Mouse (Mus musculus): ENCODE results near the gene Sept8. TPM values are rescaled to one million over a fixed set of nuclear protein-coding genes. Genes with fewer than 3 reads are reported as not detected.

Gene Sept8
- polyA plus RNA-seq, 1 experiment from 2014 or later, result 38.1 TPM

DNA sequence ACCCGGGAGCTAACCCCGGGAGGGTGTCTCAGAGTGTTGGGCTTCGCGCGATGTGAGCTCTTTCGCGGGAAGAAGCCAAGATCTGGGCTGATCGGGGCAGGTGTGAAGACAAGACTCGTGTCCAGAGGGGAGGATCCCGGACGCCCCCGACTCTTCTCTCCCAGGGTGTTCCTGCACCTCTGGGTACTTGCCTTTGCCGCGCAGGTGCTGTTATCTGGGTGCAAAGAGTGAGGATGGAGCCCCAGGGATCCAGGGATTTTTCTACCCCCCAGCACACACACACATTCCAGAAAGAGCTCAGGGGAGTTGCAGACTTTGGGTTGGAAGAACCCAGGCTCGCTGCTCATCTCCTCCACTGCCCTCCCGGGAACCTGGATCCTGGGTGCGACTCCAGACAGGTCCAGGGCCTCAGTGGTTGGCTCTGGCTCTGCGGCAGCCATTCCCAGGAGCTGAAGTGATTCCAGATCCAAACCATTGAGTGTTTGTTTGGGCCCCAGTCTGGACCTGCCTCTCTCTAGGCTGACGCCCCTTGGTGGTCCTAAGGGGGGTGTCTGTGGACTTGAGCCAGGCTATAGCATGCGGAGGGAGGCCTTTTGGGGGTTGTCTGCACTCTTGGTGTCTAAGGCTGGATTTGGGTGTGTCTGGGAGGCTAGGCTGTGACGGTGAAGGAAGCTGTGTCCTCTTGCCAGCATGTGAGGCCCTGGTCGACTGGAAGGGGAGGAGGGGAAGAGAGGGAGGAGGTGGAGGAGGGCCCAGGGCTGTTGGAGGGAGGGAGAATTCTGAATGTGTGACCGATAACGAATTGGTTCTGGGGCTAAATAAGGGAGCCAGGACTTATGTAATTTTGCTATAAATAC is 1.3 kb downstream of the Sept8 start:
- peaks cover 58% of the 10 kb centered on the region for H3K4me1 ChIP-seq
- no peaks in the 10 kb centered on the region for H3K36me3 ChIP-seq
- H3K9me3 ChIP-seq, result no peaks in the 10 kb centered on the region
- H3K27ac ChIP-seq, result peak overlapping the region; percentile 90
- H3K4me2 ChIP-seq, result peak overlapping the region; percentile 72
- peak overlapping the region; percentile 88 for H3K9ac ChIP-seq
- H3K4me3 ChIP-seq, result peak overlapping the region; percentile 77
- WGBS, result 1% methylated on average over 24 of the region's 24 CpGs
- H3K27me3 ChIP-seq, result no peaks in the 10 kb centered on the region; the same call in 1 of the 2 replicates
- peak; percentile 18; the same call in 1 of the 2 replicates for ATAC-seq (ENCODE audit: insufficient number of reproducible peaks, insufficient read depth, low FRiP score, low TSS enrichment, low read depth)

DNA sequence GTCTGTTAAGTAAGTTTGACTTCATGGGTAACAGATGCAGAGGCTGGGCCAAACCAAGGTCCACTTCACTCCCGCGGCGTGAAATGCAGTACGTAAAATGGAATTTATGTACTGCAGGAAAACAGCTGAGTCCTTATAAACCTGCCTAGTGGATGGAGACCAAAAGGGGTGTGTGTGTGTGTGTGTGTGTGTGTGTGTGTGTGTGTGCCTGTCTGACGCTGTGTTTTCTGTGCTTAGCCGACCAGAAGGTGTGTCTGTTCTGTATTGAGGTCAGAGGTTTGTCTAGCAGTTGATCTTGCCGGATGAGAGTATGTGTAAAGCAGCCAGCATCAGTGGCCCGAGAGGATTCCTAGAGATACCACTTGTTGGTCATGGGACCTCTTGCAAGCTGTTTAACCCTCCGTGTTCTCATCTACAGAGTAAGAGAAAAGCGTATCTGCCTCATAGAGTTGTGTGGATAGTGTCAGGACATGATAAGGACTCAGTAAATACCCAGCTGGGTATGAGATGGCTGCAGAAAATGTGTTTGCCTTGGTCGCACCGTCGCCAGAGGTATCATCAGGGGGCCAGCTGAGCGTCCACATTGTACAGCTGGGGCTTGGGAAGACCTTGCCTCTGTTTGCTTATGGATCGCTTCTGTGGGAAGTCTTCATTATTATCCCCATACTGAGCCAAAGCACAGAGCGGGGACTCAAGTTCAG is 2.2 kb downstream of the Sept8 start:
- 53% methylated on average over 16 of the region's 16 CpGs for WGBS
- Histone ChIP-seq H3K36me3 (no peaks in the 10 kb centered on the region), H3K4me3 (peak overlapping the region; percentile 77), H3K9me3 (no peaks in the 10 kb centered on the region), H3K27me3 (no peaks in the 10 kb centered on the region; the same call in 1 of the 2 replicates), H3K9ac (peak overlapping the region; percentile 88; the same call in 1 of the 2 replicates), H3K4me1 (peaks cover 62% of the 10 kb centered on the region), H3K4me2 (peak overlapping the region; percentile 72), H3K27ac (peak overlapping the region; percentile 90)
- no peak for ATAC-seq (ENCODE audit: insufficient number of reproducible peaks, insufficient read depth, low FRiP score, low TSS enrichment, low read depth)

GRCm38 (mm10) chr11:53521821-53522131 is 2.7 kb downstream of the Sept8 start:
- peak overlapping the region; percentile 72 for H3K4me2 ChIP-seq
- peaks cover 60% of the 10 kb centered on the region for H3K4me1 ChIP-seq
- H3K27me3 ChIP-seq, result no peaks in the 10 kb centered on the region; the same call in 1 of the 2 replicates
- peak overlapping the region; percentile 77 for H3K4me3 ChIP-seq
- 87% methylated on average over 7 of the region's 7 CpGs for WGBS
- H3K9me3 ChIP-seq, result no peaks in the 10 kb centered on the region
- peak overlapping the region; percentile 88; the same call in 1 of the 2 replicates for H3K9ac ChIP-seq
- no peaks in the 10 kb centered on the region for H3K36me3 ChIP-seq
- no peak for ATAC-seq (ENCODE audit: insufficient number of reproducible peaks, insufficient read depth, low FRiP score, low TSS enrichment, low read depth)
- no peak overlapping the region for H3K27ac ChIP-seq

GRCm38 (mm10) chr11:53522362-53522761 is 3.3 kb downstream of the Sept8 start:
- Histone ChIP-seq H3K4me1 (peaks cover 59% of the 10 kb centered on the region), H3K27me3 (no peaks in the 10 kb centered on the region; the same call in 1 of the 2 replicates), H3K9ac (no peak overlapping the region), H3K4me3 (no peak overlapping the region), H3K4me2 (no peak overlapping the region), H3K9me3 (no peaks in the 10 kb centered on the region), H3K36me3 (no peaks in the 10 kb centered on the region), H3K27ac (no peak overlapping the region)
- WGBS, result 93% methylated on average over 3 of the region's 3 CpGs
- ATAC-seq (ENCODE audit: insufficient number of reproducible peaks, insufficient read depth, low FRiP score, low TSS enrichment, low read depth), result no peak

DNA sequence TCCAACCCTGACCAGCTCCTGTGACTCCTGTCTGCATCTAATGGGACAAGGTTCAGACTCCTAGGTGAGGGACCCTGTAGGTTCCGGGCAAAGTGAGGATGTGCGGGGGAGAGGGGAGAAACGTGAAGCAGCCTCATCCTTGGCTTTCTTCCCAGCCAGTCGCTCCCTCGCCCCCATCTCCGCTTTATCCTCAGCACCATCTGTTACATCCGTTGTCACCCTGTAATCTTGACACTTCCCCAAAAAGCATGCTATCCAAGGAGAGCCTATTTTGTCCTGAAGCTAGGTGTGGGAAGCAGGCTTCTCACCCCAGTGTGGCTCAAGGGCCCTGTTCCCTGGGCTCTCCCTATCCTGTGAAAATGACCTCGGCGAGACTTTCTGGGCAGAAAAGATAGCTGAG is 3.9 kb downstream of the Sept8 start:
- H3K27me3 ChIP-seq, result no peaks in the 10 kb centered on the region; the same call in 1 of the 2 replicates
- 62% methylated on average over 9 of the region's 9 CpGs for whole genome bisulfite sequencing
- no peak overlapping the region for H3K9ac ChIP-seq
- H3K27ac ChIP-seq, result no peak overlapping the region
- peaks cover 59% of the 10 kb centered on the region for H3K4me1 ChIP-seq
- ATAC-seq (ENCODE audit: insufficient number of reproducible peaks, insufficient read depth, low FRiP score, low TSS enrichment, low read depth), result no peak
- no peaks in the 10 kb centered on the region for H3K36me3 ChIP-seq
- no peak overlapping the region for H3K4me2 ChIP-seq
- H3K4me3 ChIP-seq, result no peak overlapping the region
- no peaks in the 10 kb centered on the region for H3K9me3 ChIP-seq

GRCm38 (mm10) chr11:53523545-53524405 is 4.7 kb downstream of the Sept8 start:
- 61% methylated on average over 14 of the region's 14 CpGs for WGBS
- Histone ChIP-seq H3K27ac (no peak overlapping the region), H3K4me3 (no peak overlapping the region), H3K4me1 (peaks cover 61% of the 10 kb centered on the region), H3K9me3 (no peaks in the 10 kb centered on the region), H3K27me3 (no peaks in the 10 kb centered on the region), H3K36me3 (no peaks in the 10 kb centered on the region), H3K9ac (no peak overlapping the region), H3K4me2 (0 out of 2 replicates have a peak overlapping the region, but pooled peaks have one; percentile 4)
- no peak for ATAC-seq (ENCODE audit: insufficient number of reproducible peaks, insufficient read depth, low FRiP score, low TSS enrichment, low read depth)

- ATAC-seq (ENCODE audit: insufficient number of reproducible peaks, insufficient read depth, low FRiP score, low TSS enrichment, low read depth), result no peak
- Histone ChIP-seq H3K27ac (no peak overlapping the region), H3K9me3 (no peaks in the 10 kb centered on the region), H3K4me1 (peaks cover 60% of the 10 kb centered on the region), H3K9ac (no peak overlapping the region), H3K4me2 (no peak overlapping the region), H3K36me3 (no peaks in the 10 kb centered on the region), H3K27me3 (no peaks in the 10 kb centered on the region), H3K4me3 (no peak overlapping the region)
- 72% methylated on average over 6 of the region's 6 CpGs for WGBS
Measured at GRCm38 (mm10) chr11:53524905-53525304, 5.8 kb downstream of the Sept8 start.

DNA sequence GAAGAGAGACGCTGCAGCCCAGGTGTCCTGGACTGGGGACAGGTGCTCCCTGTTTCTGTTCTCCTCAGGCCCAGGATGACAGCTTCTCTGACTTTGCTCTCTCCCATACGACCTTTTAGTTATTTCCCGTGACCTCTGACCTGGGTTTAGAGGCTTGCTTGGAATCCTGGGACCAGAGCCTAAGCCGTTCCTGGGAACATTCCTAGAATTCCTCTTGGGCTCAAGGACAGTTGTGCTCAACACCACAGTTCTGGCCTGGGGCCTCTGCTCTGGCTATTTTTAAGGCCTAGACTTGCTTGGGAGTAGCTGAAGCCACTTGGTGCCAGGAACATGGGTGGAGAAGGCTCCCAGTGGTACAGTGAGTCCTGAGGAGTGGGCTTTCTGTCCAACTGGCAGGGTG is 6.4 kb downstream of the Sept8 start:
- H3K4me1 ChIP-seq, result peaks cover 59% of the 10 kb centered on the region
- no peak overlapping the region for H3K9ac ChIP-seq
- no peak overlapping the region for H3K4me2 ChIP-seq
- no peak for ATAC-seq (ENCODE audit: insufficient number of reproducible peaks, insufficient read depth, low FRiP score, low TSS enrichment, low read depth)
- H3K4me3 ChIP-seq, result no peak overlapping the region
- no peaks in the 10 kb centered on the region for H3K27me3 ChIP-seq
- H3K9me3 ChIP-seq, result no peaks in the 10 kb centered on the region
- H3K36me3 ChIP-seq, result no peaks in the 10 kb centered on the region
- 38% methylated on average over 4 of the region's 4 CpGs for WGBS
- no peak overlapping the region for H3K27ac ChIP-seq

DNA sequence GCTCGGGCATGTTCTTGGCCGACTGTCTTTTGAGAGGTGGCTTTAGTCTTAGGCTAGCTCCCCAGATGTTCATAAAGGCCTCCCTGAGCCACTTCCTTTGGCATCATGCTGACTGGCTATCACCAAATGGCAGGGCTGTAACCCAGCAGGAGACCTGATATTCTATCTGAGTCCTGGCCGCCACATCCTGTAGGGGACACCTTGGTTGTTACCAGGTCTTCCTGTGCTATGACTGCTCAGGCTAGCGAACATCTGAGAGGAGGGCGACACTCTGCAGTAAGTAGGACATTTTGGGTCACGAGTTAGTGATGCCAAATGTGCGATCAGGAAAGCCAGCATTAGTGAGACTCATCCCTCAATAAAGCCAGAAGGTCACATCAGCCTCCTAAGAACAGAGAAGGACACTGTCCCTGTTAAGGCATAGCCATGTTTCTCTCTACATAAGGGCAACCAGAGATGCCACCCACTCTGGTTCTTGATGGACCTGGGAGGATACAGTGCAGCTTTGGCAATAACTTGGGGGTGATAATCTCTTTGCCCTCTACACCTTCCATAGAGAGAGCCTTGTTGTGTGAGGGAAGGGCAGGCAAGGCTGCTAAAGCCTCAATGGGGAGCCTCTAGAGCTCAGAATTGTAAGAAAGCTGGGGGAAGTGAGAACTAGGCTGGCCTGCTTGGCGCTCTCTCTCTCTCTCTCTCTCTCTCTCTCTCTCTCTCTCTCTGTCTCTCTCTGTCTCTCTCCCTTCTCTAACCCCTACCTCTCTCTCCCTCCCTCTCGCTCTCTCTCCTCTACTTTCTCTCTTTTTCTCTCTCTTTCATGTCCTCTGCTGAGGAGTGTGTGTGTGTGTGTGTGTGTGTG is 9.6 kb downstream of the Sept8 start:
- 79% methylated on average over 9 of the region's 9 CpGs for WGBS
- no peak for ATAC-seq (ENCODE audit: insufficient number of reproducible peaks, insufficient read depth, low FRiP score, low TSS enrichment, low read depth)

DNA sequence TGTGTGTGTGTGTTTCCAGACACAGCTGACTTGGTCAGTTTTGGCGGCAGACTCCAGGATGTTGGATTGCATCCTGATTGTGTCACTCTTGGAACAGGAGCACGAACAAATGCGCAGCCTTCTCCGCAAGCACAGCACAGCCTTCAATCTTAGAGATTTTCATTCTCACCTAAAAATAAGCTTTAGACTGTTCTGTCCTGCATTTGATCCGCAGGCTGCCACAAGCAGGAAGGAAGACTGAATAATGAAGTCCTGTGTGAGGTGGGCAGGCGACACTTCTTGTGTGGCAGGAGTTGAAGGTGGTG is 10.1 kb downstream of the Sept8 start:
- peaks cover 25% of the 10 kb centered on the region for H3K36me3 ChIP-seq
- H3K27ac ChIP-seq, result no peak overlapping the region
- H3K4me1 ChIP-seq, result peaks cover 29% of the 10 kb centered on the region
- ATAC-seq (ENCODE audit: insufficient number of reproducible peaks, insufficient read depth, low FRiP score, low TSS enrichment, low read depth), result no peak
- WGBS, result 63% methylated on average over 6 of the region's 6 CpGs
- no peaks in the 10 kb centered on the region for H3K9me3 ChIP-seq
- H3K27me3 ChIP-seq, result no peaks in the 10 kb centered on the region
- H3K4me3 ChIP-seq, result no peak overlapping the region
- no peak overlapping the region for H3K9ac ChIP-seq
- H3K4me2 ChIP-seq, result no peak overlapping the region

More for the DNA sequence above, 9.6 kb downstream of the Sept8 start:
- H3K4me2 ChIP-seq, result no peak overlapping the region
- no peaks in the 10 kb centered on the region for H3K9me3 ChIP-seq
- H3K4me1 ChIP-seq, result peaks cover 34% of the 10 kb centered on the region
- no peak overlapping the region for H3K9ac ChIP-seq
- H3K4me3 ChIP-seq, result no peak overlapping the region
- H3K36me3 ChIP-seq, result peaks cover 19% of the 10 kb centered on the region
- no peaks in the 10 kb centered on the region for H3K27me3 ChIP-seq
- no peak overlapping the region for H3K27ac ChIP-seq

- no peaks in the 10 kb centered on the region for H3K9me3 ChIP-seq
- H3K36me3 ChIP-seq, result peaks cover 33% of the 10 kb centered on the region
- H3K4me1 ChIP-seq, result peaks cover 21% of the 10 kb centered on the region
- no peak overlapping the region for H3K4me2 ChIP-seq
- 85% methylated on average over 9 of the region's 9 CpGs for WGBS
- no peak overlapping the region for H3K4me3 ChIP-seq
- no peak overlapping the region for H3K9ac ChIP-seq
- no peaks in the 10 kb centered on the region for H3K27me3 ChIP-seq
- ATAC-seq (ENCODE audit: insufficient number of reproducible peaks, insufficient read depth, low FRiP score, low TSS enrichment, low read depth), result no peak
- no peak overlapping the region for H3K27ac ChIP-seq
Measured at GRCm38 (mm10) chr11:53530001-53530400, 10.9 kb downstream of the Sept8 start.

Data from embryonic facial prominence, embryonic 13.5 days (tissue).